Mouse (Mus musculus) lung, postnatal 0 days (tissue): ENCODE measurements around the gene Hmcn1.

Experiments
- CTCF ChIP-seq: IDR thresholded peaks from 2 replicates; pipeline ENCODE4 v1.5.1; 2016; ENCODE audit warnings: antibody characterized with exemption, mild to moderate bottlenecking
- EP300 ChIP-seq: IDR thresholded peaks from 2 replicates; pipeline ENCODE4 v1.6.1; 2016; ENCODE audit warnings: antibody characterized with exemption, mild to moderate bottlenecking, control low read depth

DNA sequence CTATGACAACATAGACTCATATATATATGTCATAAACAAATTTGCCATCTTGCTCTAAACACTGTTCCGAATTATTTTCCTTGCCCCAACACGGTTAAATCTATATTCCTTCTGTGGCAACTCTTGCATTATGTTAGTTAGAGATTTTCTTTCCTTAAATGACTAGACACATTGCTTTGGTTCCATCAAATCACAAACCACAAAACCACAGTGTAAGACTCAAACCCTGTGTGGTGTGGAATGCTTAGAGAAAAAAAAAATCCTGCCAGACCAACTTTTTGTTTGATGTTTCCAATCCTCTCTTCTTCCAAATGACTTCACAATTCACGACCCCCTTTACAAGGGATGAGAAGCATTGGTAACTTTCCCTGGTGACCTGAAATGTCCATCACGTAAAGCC lies 231.6 kb downstream of the Hmcn1 start:
- TF ChIP-seq CTCF: no peak
- TF ChIP-seq EP300: no peak
